Mouse (Mus musculus) pancreas, adult 10 weeks (tissue): ENCODE results near the gene Lyz1. TPM values are rescaled to one million over a fixed set of nuclear protein-coding genes. Genes with fewer than 3 reads are reported as not detected.

Experiments
- polyA plus RNA-seq: library from polyadenylated mRNA; stranded (reverse); fragments of 350-450 nt; fragmentation: Illumina TruSeq; extraction: RNeasy Lipid Tissue Mini Kit (QIAGEN cat#74804); gene quantifications from one replicate; pipeline ENCODE4 v1.2.3, GENCODE M21; 2015; ENCODE audit warnings: low read depth, low replicate concordance; ENCODE audit not compliant: insufficient read depth

The Lyz1 gene
- polyA plus RNA-seq, result 4.7 TPM

DNA sequence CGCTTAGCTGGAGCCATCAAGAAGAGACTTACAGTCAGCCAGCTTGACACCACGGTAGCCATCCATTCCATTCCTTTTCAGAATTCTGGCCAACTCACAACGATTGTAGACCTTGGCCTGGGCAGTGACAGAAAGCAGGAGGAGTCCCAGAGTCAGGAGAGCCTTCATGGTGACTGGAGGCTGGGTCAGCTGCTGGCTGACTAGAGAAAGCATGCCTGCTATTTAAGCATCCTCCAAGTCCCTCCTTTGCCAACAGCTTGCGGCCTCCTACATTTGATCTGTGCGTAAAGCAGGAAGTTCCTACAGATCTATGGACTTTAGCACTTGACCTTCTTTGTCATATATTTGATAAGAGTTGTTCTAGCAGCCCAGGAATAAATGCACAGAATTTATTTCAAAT is at the start of gene Lyz1:
Lyz1 (minus strand) TSS at position 198 of the 400 bp plus-strand sequence.

DNA sequence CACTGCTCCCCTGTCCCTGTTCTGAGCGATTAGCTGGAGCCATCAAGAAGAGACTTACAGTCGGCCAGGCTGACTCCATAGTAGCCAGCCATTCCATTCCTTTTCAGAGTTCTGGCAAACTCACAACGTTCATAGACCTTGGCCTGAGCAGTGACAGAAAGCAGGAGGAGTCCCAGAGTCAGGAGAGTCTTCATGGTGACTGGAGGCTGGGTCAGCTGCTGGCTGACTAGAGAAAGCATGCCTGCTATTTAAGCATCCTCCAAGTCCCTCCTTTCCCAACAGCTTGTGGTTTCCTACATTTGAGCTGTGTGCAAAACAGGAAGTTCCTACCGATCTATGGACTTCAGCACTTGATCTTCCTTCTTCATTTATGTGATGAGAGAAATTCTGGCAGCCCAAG is 10.6 kb downstream of the Lyz1 start, which contains the start of gene Lyz2:
Lyz2 (minus strand) TSS at position 273 of the 400 bp plus-strand sequence.

DNA sequence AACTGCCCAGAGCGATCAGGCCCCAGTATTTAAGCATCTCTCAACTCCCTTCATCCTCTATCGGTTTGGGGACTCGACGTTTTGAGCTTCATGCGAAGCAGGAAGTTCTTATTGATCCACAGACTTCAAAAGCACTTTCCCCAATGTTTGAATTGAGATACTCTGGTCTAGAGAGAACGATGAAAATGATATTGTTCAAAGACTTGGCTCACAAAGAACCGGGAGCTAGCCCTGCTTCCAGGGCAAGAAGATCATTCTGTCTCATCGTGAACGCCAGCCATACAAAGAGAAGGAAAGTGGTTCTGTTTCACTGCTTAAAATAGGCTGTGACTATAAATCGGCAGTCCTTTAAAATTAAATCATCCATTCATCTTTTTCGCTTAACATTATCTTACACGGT is 54.1 kb downstream of the Lyz1 start, which contains the start of gene 9530003J23Rik:
9530003J23Rik (minus strand) TSS at position 101 of the 400 bp plus-strand sequence.

Other genes with a start within 250 kb of the Lyz1 start
- gene Lrrc10, start 247.5 kb downstream of the Lyz1 start, polyA plus RNA-seq, result not detected
- gene Cct2, start 229.1 kb downstream of the Lyz1 start, polyA plus RNA-seq, result 36.6 TPM
- 4.6 TPM for gene Frs2, start 144.3 kb downstream of the Lyz1 start, polyA plus RNA-seq
- 8.6 TPM for gene Yeats4, start 68.4 kb downstream of the Lyz1 start, polyA plus RNA-seq
- gene 9530003J23Rik, start 54.2 kb downstream of the Lyz1 start, polyA plus RNA-seq, result not detected
- 150 TPM for gene Lyz2, start 10.5 kb downstream of the Lyz1 start, polyA plus RNA-seq
- gene Cpsf6, start 87.1 kb upstream of the Lyz1 start, polyA plus RNA-seq, result 7.4 TPM